Mouse (Mus musculus): Measurements from ENCODE around the gene Mrpl49.

The Mrpl49 gene

GRCm38 (mm10) chr19:6057313-6058096 lies at the start of gene Mrpl49, which contains the start of gene Fau:
TSS of gene Mrpl49 (minus strand) at chr19:6057785.
TSS of gene Fau (plus strand) at chr19:6057844.
- DNase-seq (ENCODE audit: extremely low read depth, low read depth) = peak; percentile 79

GRCm38 (mm10) chr19:6105586-6105985 lies 48.0 kb upstream of the Mrpl49 start, which contains the start of gene Naaladl1:
TSS of gene Naaladl1 (plus strand) at chr19:6105782.
- DNase-seq (ENCODE audit: extremely low read depth, low read depth) = no peak

- DNase-seq (ENCODE audit: extremely low read depth, low read depth) = peak; percentile 72
Observed at GRCm38 (mm10) chr19:6104476-6104875, 46.9 kb upstream of the Mrpl49 start.

- no peak for DNase-seq (ENCODE audit: extremely low read depth, low read depth)
Observed at GRCm38 (mm10) chr19:6102169-6102853, 44.7 kb upstream of the Mrpl49 start.

GRCm38 (mm10) chr19:6101186-6101585 lies 43.6 kb upstream of the Mrpl49 start:
- no peak for DNase-seq (ENCODE audit: extremely low read depth, low read depth)

GRCm38 (mm10) chr19:6097847-6098246 lies 40.3 kb upstream of the Mrpl49 start:
- DNase-seq (ENCODE audit: extremely low read depth, low read depth) = no peak

GRCm38 (mm10) chr19:6094119-6094518 lies 36.5 kb upstream of the Mrpl49 start, which contains the start of gene AC131692.1:
TSS of gene AC131692.1 (plus strand) at chr19:6094419.
- no peak for DNase-seq (ENCODE audit: extremely low read depth, low read depth)

GRCm38 (mm10) chr19:6088841-6089240 lies 31.3 kb upstream of the Mrpl49 start:
- no peak for DNase-seq (ENCODE audit: extremely low read depth, low read depth)

- peak; percentile 82 for DNase-seq (ENCODE audit: extremely low read depth, low read depth)
Observed at GRCm38 (mm10) chr19:6085417-6085879, 27.9 kb upstream of the Mrpl49 start.

- peak; percentile 98 for DNase-seq (ENCODE audit: extremely low read depth, low read depth)
Observed at GRCm38 (mm10) chr19:6084478-6085248, 27.1 kb upstream of the Mrpl49 start, which contains the start of the genes Zfpl1 and Cdca5. TSS of gene Zfpl1 (minus strand) at chr19:6084956. TSS of gene Cdca5 (plus strand) at chr19:6084983.

- DNase-seq (ENCODE audit: extremely low read depth, low read depth) = no peak
Observed at GRCm38 (mm10) chr19:6082156-6082555, 24.6 kb upstream of the Mrpl49 start, which contains the start of gene Gm28374. TSS of gene Gm28374 (minus strand) at chr19:6082256.

GRCm38 (mm10) chr19:6079983-6080480 lies 22.4 kb upstream of the Mrpl49 start, which contains the start of gene Tmem262:
TSS of gene Tmem262 (plus strand) at chr19:6080033.
- no peak for DNase-seq (ENCODE audit: extremely low read depth, low read depth)

- peak; percentile 93 for DNase-seq (ENCODE audit: extremely low read depth, low read depth)
Observed at GRCm38 (mm10) chr19:6076564-6077393, 19.2 kb upstream of the Mrpl49 start, which contains the start of gene Vps51. TSS of gene Vps51 (minus strand) at chr19:6077231.

GRCm38 (mm10) chr19:6073889-6074288 lies 16.3 kb upstream of the Mrpl49 start:
- DNase-seq (ENCODE audit: extremely low read depth, low read depth) = no peak

GRCm38 (mm10) chr19:6071261-6071660 lies 13.7 kb upstream of the Mrpl49 start:
- DNase-seq (ENCODE audit: extremely low read depth, low read depth) = no peak

- no peak for DNase-seq (ENCODE audit: extremely low read depth, low read depth)
Observed at GRCm38 (mm10) chr19:6070571-6071250, 13.1 kb upstream of the Mrpl49 start.

- no peak for DNase-seq (ENCODE audit: extremely low read depth, low read depth)
Observed at GRCm38 (mm10) chr19:6069851-6070250, 12.3 kb upstream of the Mrpl49 start.

GRCm38 (mm10) chr19:6068951-6069350 lies 11.4 kb upstream of the Mrpl49 start:
- DNase-seq (ENCODE audit: extremely low read depth, low read depth) = no peak

GRCm38 (mm10) chr19:6067724-6068415 lies 10.3 kb upstream of the Mrpl49 start, which contains the start of gene Tm7sf2:
TSS of gene Tm7sf2 (minus strand) at chr19:6068373.
- DNase-seq (ENCODE audit: extremely low read depth, low read depth) = peak; percentile 82

Measured in MEL-GATA-1-ER (cell line).